Mouse (Mus musculus) kidney, adult 2 months (tissue): ENCODE measurements at regions not wholly inside any gene's neighbourhood (a gene's known extent, or its start where the extent isn't known, plus 50 kb on each side); places are given as distances from the start of the nearest gene placed in this dataset.

Experiments used
- CTCF ChIP-seq: fragments of 200-500 bp; conservative IDR thresholded peaks from 2 replicates; pipeline ENCODE4 v1.5.1; 2011; ENCODE audit warnings: low read depth, mild to moderate bottlenecking, control low read depth, low read length, moderate library complexity, mixed read lengths; ENCODE audit not compliant: insufficient read depth, insufficient read length
- POLR2A ChIP-seq: fragments of 200-500 bp; IDR thresholded peaks from one replicate; pipeline ENCODE4 v1.6.1; 2011; ENCODE audit warnings: low read depth, low read length, control low read depth

- no peak for TF ChIP-seq POLR2A
- TF ChIP-seq CTCF: no peak
Measured at GRCm38 (mm10) chr19:14124986-14125385, 211.7 kb downstream of the Olfr1505 start.
